Mouse (Mus musculus): ENCODE data around the gene Car6. TPM values are rescaled to one million over a fixed set of nuclear protein-coding genes. Genes with fewer than 3 reads are reported as not detected.

The Car6 gene
- not detected for polyA plus RNA-seq (2014; fragmentation: Illumina TruSeq; extraction: RNeasy Lipid Tissue Mini Kit (QIAGEN cat#74804); ENCODE audit: low read depth, low replicate concordance)

DNA sequence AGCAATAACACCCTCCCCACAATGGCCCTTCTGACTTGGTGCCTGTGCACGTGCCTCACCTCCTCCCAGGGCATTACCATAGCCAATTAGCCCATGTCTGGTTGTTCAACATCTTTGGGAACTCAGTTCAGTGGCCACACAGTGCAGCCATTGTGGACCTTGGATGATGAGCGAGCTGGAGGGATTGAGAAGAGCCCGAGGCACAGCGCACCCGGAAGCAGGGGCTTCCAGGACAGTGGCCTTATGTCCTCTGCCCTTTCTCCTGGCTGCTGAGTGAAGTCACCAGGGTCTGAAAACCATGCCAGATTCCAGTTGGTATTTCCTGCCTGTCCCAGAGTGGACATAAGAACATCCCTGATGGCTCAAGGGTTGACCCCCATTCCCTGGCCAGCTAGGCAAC, at the start of gene Car6:
Car6 (minus strand) TSS at position 101 of the 400 bp plus-strand sequence.

DNA sequence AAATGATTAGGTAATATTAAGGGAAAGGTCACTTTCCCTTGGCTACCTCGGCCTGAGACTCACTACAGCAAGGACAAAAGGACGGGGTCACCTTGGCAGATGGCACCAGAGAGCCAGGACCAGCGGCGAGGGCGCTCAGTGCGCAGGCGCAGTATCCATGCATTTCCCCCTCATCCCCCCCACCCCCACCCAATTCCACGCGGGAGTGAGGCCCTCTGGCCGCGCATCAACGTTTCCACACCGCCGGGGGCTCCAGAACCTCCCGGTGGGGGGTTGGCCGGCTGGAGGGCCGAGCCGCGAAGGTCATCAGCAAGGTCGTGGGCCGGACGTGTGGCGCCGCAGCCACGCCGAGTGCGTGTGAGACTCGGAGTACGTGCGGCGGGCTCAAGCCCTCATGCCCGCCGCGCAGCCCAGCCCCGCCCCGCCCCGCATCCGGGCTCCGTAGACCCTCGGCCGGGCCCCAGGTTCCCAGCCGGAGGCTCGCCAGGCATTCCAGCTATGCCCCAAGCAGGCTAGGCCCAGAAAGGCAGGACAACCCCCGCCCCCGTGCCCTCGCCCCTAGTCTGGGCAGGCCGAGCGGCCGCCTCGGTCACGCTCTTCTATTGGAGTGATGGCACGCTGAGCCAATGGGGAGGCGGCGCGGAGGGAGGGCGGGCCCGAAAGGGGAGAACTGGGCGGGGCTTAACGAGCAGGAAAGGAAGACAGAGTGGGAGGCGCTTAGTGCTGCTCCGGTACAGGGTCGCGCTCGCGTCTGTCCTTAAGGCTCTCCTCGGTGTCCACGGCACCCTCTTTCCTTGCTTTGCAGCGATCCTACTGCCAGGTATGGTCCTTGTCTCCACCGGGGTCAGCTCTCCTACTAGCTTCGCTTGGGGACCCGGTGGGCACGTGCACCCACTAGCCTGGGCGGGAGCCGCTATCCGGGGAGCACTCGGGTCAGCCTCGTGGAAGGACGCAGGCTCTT, 35.7 kb upstream of the Car6 start, which contains the start of gene Eno1:
Eno1 (plus strand) TSS at position 201 of the 961 bp plus-strand sequence.

Other genes starting within 250 kb of the Car6 start
- gene Spsb1, start 246.3 kb downstream of the Car6 start, polyA plus RNA-seq (2014; fragmentation: Illumina TruSeq; extraction: RNeasy Lipid Tissue Mini Kit (QIAGEN cat#74804); ENCODE audit: low read depth, low replicate concordance) = 0.16 TPM
- gene H6pd, start 192.3 kb downstream of the Car6 start, polyA plus RNA-seq (2014; fragmentation: Illumina TruSeq; extraction: RNeasy Lipid Tissue Mini Kit (QIAGEN cat#74804); ENCODE audit: low read depth, low replicate concordance) = 36.9 TPM
- 0.77 TPM for gene Gpr157, start 114.0 kb downstream of the Car6 start, polyA plus RNA-seq (2014; fragmentation: Illumina TruSeq; extraction: RNeasy Lipid Tissue Mini Kit (QIAGEN cat#74804); ENCODE audit: low read depth, low replicate concordance)
- gene Slc2a5, start 82.0 kb downstream of the Car6 start, polyA plus RNA-seq (2014; fragmentation: Illumina TruSeq; extraction: RNeasy Lipid Tissue Mini Kit (QIAGEN cat#74804); ENCODE audit: low read depth, low replicate concordance) = 1.0 TPM
- not detected for gene Slc2a7, start 52.4 kb downstream of the Car6 start, polyA plus RNA-seq (2014; fragmentation: Illumina TruSeq; extraction: RNeasy Lipid Tissue Mini Kit (QIAGEN cat#74804); ENCODE audit: low read depth, low replicate concordance)
- gene Eno1, start 35.4 kb upstream of the Car6 start, polyA plus RNA-seq (2014; fragmentation: Illumina TruSeq; extraction: RNeasy Lipid Tissue Mini Kit (QIAGEN cat#74804); ENCODE audit: low read depth, low replicate concordance) = 134 TPM
- 5.4 TPM for gene Rere, start 80.3 kb upstream of the Car6 start, polyA plus RNA-seq (2014; fragmentation: Illumina TruSeq; extraction: RNeasy Lipid Tissue Mini Kit (QIAGEN cat#74804); ENCODE audit: low read depth, low replicate concordance)

Measured in liver, adult 10 weeks (tissue).